Mouse (Mus musculus): Measurements from ENCODE around the gene Gk5. TPM values are rescaled to one million over a fixed set of nuclear protein-coding genes. Genes with fewer than 3 reads are reported as not detected.

The Gk5 gene
- polyA plus RNA-seq, 1 experiment from 2014 or later: 2.8 TPM

- no peak overlapping the region for H3K4me2 ChIP-seq (ENCODE audit: low read length)
- no peak for ATAC-seq
- 40% methylated on average over 5 of the region's 5 CpGs for WGBS
Observed at GRCm38 (mm10) chr9:96139876-96140275, 20.7 kb downstream of the Gk5 start.

GRCm38 (mm10) chr9:96140931-96141330, 21.8 kb downstream of the Gk5 start:
- no peak overlapping the region for H3K9ac ChIP-seq (replicated peaks; ENCODE audit: low read depth, low read length)
- H3K27ac ChIP-seq (ENCODE audit: low read length): no peak overlapping the region
- H3K36me3 ChIP-seq (ENCODE audit: control insufficient read depth, insufficient read depth): no peaks in the 10 kb centered on the region
- H3K4me3 ChIP-seq (replicated peaks; ENCODE audit: low read length): no peak overlapping the region
- WGBS: 61% methylated on average over 7 of the region's 7 CpGs
- no peaks in the 10 kb centered on the region for H3K4me1 ChIP-seq (replicated peaks; ENCODE audit: control insufficient read depth, insufficient read depth, low read length)
- H3K27me3 ChIP-seq (replicated peaks; ENCODE audit: control insufficient read depth, insufficient read depth, low read length): no peaks in the 10 kb centered on the region
- no peaks in the 10 kb centered on the region for H3K9me3 ChIP-seq (ENCODE audit: control insufficient read depth, low read length)
- ATAC-seq: no peak
- H3K4me2 ChIP-seq (ENCODE audit: low read length): no peak overlapping the region

More at GRCm38 (mm10) chr9:96139876-96140275, 20.7 kb downstream of the Gk5 start:
- Histone ChIP-seq H3K4me3 (replicated peaks; ENCODE audit: low read length) (no peak overlapping the region), H3K27ac (ENCODE audit: low read length) (no peak overlapping the region), H3K9me3 (ENCODE audit: control insufficient read depth, low read length) (no peaks in the 10 kb centered on the region), H3K9ac (replicated peaks; ENCODE audit: low read depth, low read length) (no peak overlapping the region), H3K27me3 (replicated peaks; ENCODE audit: control insufficient read depth, insufficient read depth, low read length) (no peaks in the 10 kb centered on the region), H3K36me3 (ENCODE audit: control insufficient read depth, insufficient read depth) (no peaks in the 10 kb centered on the region), H3K4me1 (replicated peaks; ENCODE audit: control insufficient read depth, insufficient read depth, low read length) (no peaks in the 10 kb centered on the region)

GRCm38 (mm10) chr9:96142499-96142898, 23.3 kb downstream of the Gk5 start:
- WGBS: 58% methylated on average over 6 of the region's 6 CpGs
- H3K4me3 ChIP-seq (replicated peaks; ENCODE audit: low read length): no peak overlapping the region
- ATAC-seq: no peak

GRCm38 (mm10) chr9:96143633-96144032, 24.5 kb downstream of the Gk5 start:
- ATAC-seq: no peak

More at GRCm38 (mm10) chr9:96142499-96142898, 23.3 kb downstream of the Gk5 start:
- Histone ChIP-seq H3K27me3 (replicated peaks; ENCODE audit: control insufficient read depth, insufficient read depth, low read length) (no peaks in the 10 kb centered on the region), H3K4me2 (ENCODE audit: low read length) (no peak overlapping the region), H3K27ac (ENCODE audit: low read length) (no peak overlapping the region), H3K36me3 (ENCODE audit: control insufficient read depth, insufficient read depth) (no peaks in the 10 kb centered on the region), H3K9ac (replicated peaks; ENCODE audit: low read depth, low read length) (no peak overlapping the region), H3K4me1 (replicated peaks; ENCODE audit: control insufficient read depth, insufficient read depth, low read length) (no peaks in the 10 kb centered on the region), H3K9me3 (ENCODE audit: control insufficient read depth, low read length) (no peaks in the 10 kb centered on the region)

GRCm38 (mm10) chr9:96144883-96145282, 25.7 kb downstream of the Gk5 start:
- H3K27me3 ChIP-seq (replicated peaks; ENCODE audit: control insufficient read depth, insufficient read depth, low read length): no peaks in the 10 kb centered on the region
- H3K4me2 ChIP-seq (ENCODE audit: low read length): no peak overlapping the region
- no peaks in the 10 kb centered on the region for H3K9me3 ChIP-seq (ENCODE audit: control insufficient read depth, low read length)
- H3K4me1 ChIP-seq (replicated peaks; ENCODE audit: control insufficient read depth, insufficient read depth, low read length): no peaks in the 10 kb centered on the region
- no peak overlapping the region for H3K4me3 ChIP-seq (replicated peaks; ENCODE audit: low read length)
- ATAC-seq: no peak
- no peak overlapping the region for H3K9ac ChIP-seq (replicated peaks; ENCODE audit: low read depth, low read length)
- H3K27ac ChIP-seq (ENCODE audit: low read length): no peak overlapping the region
- no peaks in the 10 kb centered on the region for H3K36me3 ChIP-seq (ENCODE audit: control insufficient read depth, insufficient read depth)

More at GRCm38 (mm10) chr9:96143633-96144032, 24.5 kb downstream of the Gk5 start:
- Histone ChIP-seq H3K36me3 (ENCODE audit: control insufficient read depth, insufficient read depth) (no peaks in the 10 kb centered on the region), H3K27ac (ENCODE audit: low read length) (no peak overlapping the region), H3K9ac (replicated peaks; ENCODE audit: low read depth, low read length) (no peak overlapping the region), H3K4me2 (ENCODE audit: low read length) (no peak overlapping the region), H3K9me3 (ENCODE audit: control insufficient read depth, low read length) (no peaks in the 10 kb centered on the region), H3K4me3 (replicated peaks; ENCODE audit: low read length) (no peak overlapping the region), H3K27me3 (replicated peaks; ENCODE audit: control insufficient read depth, insufficient read depth, low read length) (no peaks in the 10 kb centered on the region), H3K4me1 (replicated peaks; ENCODE audit: control insufficient read depth, insufficient read depth, low read length) (no peaks in the 10 kb centered on the region)
- WGBS: 90% methylated on average over 4 of the region's 4 CpGs

GRCm38 (mm10) chr9:96152801-96153200, 33.6 kb downstream of the Gk5 start:
- no peaks in the 10 kb centered on the region for H3K4me1 ChIP-seq (replicated peaks; ENCODE audit: control insufficient read depth, insufficient read depth, low read length)
- 88% methylated on average over 7 of the region's 7 CpGs for WGBS
- no peaks in the 10 kb centered on the region for H3K27me3 ChIP-seq (replicated peaks; ENCODE audit: control insufficient read depth, insufficient read depth, low read length)
- no peaks in the 10 kb centered on the region for H3K36me3 ChIP-seq (ENCODE audit: control insufficient read depth, insufficient read depth)
- no peak for ATAC-seq
- no peak overlapping the region for H3K4me3 ChIP-seq (replicated peaks; ENCODE audit: low read length)
- no peaks in the 10 kb centered on the region for H3K9me3 ChIP-seq (ENCODE audit: control insufficient read depth, low read length)
- no peak overlapping the region for H3K9ac ChIP-seq (replicated peaks; ENCODE audit: low read depth, low read length)
- H3K4me2 ChIP-seq (ENCODE audit: low read length): no peak overlapping the region
- H3K27ac ChIP-seq (ENCODE audit: low read length): no peak overlapping the region

GRCm38 (mm10) chr9:96158431-96158830, 39.3 kb downstream of the Gk5 start:
- H3K9me3 ChIP-seq (ENCODE audit: control insufficient read depth, low read length): no peaks in the 10 kb centered on the region
- ATAC-seq: no peak
- WGBS: 58% methylated on average over 4 of the region's 4 CpGs
- H3K4me2 ChIP-seq (ENCODE audit: low read length): no peak overlapping the region
- H3K4me3 ChIP-seq (replicated peaks; ENCODE audit: low read length): no peak overlapping the region
- no peaks in the 10 kb centered on the region for H3K27me3 ChIP-seq (replicated peaks; ENCODE audit: control insufficient read depth, insufficient read depth, low read length)
- H3K4me1 ChIP-seq (replicated peaks; ENCODE audit: control insufficient read depth, insufficient read depth, low read length): no peaks in the 10 kb centered on the region
- H3K36me3 ChIP-seq (ENCODE audit: control insufficient read depth, insufficient read depth): no peaks in the 10 kb centered on the region
- H3K27ac ChIP-seq (ENCODE audit: low read length): no peak overlapping the region
- no peak overlapping the region for H3K9ac ChIP-seq (replicated peaks; ENCODE audit: low read depth, low read length)

GRCm38 (mm10) chr9:96159047-96159446, 39.9 kb downstream of the Gk5 start:
- H3K4me3 ChIP-seq (replicated peaks; ENCODE audit: low read length): no peak overlapping the region
- H3K4me1 ChIP-seq (replicated peaks; ENCODE audit: control insufficient read depth, insufficient read depth, low read length): no peaks in the 10 kb centered on the region
- H3K4me2 ChIP-seq (ENCODE audit: low read length): no peak overlapping the region
- no peaks in the 10 kb centered on the region for H3K9me3 ChIP-seq (ENCODE audit: control insufficient read depth, low read length)
- 82% methylated on average over 3 of the region's 3 CpGs for WGBS
- no peak for ATAC-seq
- no peaks in the 10 kb centered on the region for H3K36me3 ChIP-seq (ENCODE audit: control insufficient read depth, insufficient read depth)
- H3K9ac ChIP-seq (replicated peaks; ENCODE audit: low read depth, low read length): no peak overlapping the region
- no peak overlapping the region for H3K27ac ChIP-seq (ENCODE audit: low read length)
- H3K27me3 ChIP-seq (replicated peaks; ENCODE audit: control insufficient read depth, insufficient read depth, low read length): no peaks in the 10 kb centered on the region

GRCm38 (mm10) chr9:96160767-96161166, 41.6 kb downstream of the Gk5 start:
- Histone ChIP-seq H3K9me3 (ENCODE audit: control insufficient read depth, low read length) (no peaks in the 10 kb centered on the region), H3K4me3 (replicated peaks; ENCODE audit: low read length) (no peak overlapping the region), H3K27me3 (replicated peaks; ENCODE audit: control insufficient read depth, insufficient read depth, low read length) (no peaks in the 10 kb centered on the region), H3K36me3 (ENCODE audit: control insufficient read depth, insufficient read depth) (no peaks in the 10 kb centered on the region), H3K27ac (ENCODE audit: low read length) (no peak overlapping the region), H3K9ac (replicated peaks; ENCODE audit: low read depth, low read length) (no peak overlapping the region), H3K4me2 (ENCODE audit: low read length) (no peak overlapping the region), H3K4me1 (replicated peaks; ENCODE audit: control insufficient read depth, insufficient read depth, low read length) (no peaks in the 10 kb centered on the region)
- WGBS: 77% methylated on average over 3 of the region's 3 CpGs
- ATAC-seq: no peak

GRCm38 (mm10) chr9:96162421-96162820, 43.3 kb downstream of the Gk5 start:
- no peak overlapping the region for H3K27ac ChIP-seq (ENCODE audit: low read length)
- ATAC-seq: no peak
- no peak overlapping the region for H3K9ac ChIP-seq (replicated peaks; ENCODE audit: low read depth, low read length)
- no peak overlapping the region for H3K4me2 ChIP-seq (ENCODE audit: low read length)
- no peaks in the 10 kb centered on the region for H3K4me1 ChIP-seq (replicated peaks; ENCODE audit: control insufficient read depth, insufficient read depth, low read length)
- WGBS: 63% methylated on average over 5 of the region's 5 CpGs
- no peaks in the 10 kb centered on the region for H3K36me3 ChIP-seq (ENCODE audit: control insufficient read depth, insufficient read depth)
- no peak overlapping the region for H3K4me3 ChIP-seq (replicated peaks; ENCODE audit: low read length)
- H3K27me3 ChIP-seq (replicated peaks; ENCODE audit: control insufficient read depth, insufficient read depth, low read length): no peaks in the 10 kb centered on the region
- no peaks in the 10 kb centered on the region for H3K9me3 ChIP-seq (ENCODE audit: control insufficient read depth, low read length)

Data from forebrain, embryonic 16.5 days (tissue).